Mouse (Mus musculus): ENCODE data around the gene Rfng.

DNA sequence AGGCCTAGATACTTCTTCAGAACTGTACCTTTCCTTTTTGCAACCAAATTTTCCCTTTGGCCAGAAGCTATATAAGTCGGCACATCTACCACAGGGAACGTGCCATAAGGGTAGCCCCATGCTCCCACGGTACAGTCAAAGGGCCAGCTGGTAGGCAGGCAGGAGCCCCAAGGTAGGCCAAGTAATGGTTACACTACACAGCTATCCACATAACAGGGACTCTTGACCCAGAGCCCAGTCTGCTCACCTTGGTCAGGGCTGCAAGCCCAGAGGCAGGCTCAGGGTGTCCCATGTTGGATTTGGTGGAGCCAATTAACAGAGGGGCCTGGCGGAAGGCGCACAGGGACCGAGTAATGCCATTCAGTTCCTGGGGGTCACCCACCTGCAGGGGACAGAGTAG, 35.5 kb upstream of the Rfng start:
- no peak for TF ChIP-seq CTCF (IDR thresholded peaks at IDR 0.05; ENCODE audit: borderline replicate concordance, control insufficient read depth, extremely low read depth, insufficient read depth, low read length, poor library complexity)
- TF ChIP-seq POLR2A (IDR thresholded peaks at IDR 0.05; ENCODE audit: control insufficient read depth, extremely low read depth, insufficient read depth, low read length, poor library complexity), result no peak
